Mouse (Mus musculus) midbrain, embryonic 12.5 days (tissue): ENCODE results near the gene Sec14l2. TPM values are rescaled to one million over a fixed set of nuclear protein-coding genes. Genes with fewer than 3 reads are reported as not detected.

ENCODE experiments used
- ATAC-seq: fragments of 200-750 bp; cut with Nextera tagmentation; 2 replicates; pipeline ENCODE4 v1.8.0; 2017; ENCODE audit warnings: low read depth, moderate TSS enrichment, moderate library complexity; ENCODE audit not compliant: low FRiP score
- H3K27ac ChIP-seq: fragments of 300-500 bp; sonication (generic); replicated peaks from 2 replicates; pipeline ENCODE4 v1.5.1; 2016; ENCODE audit warnings: mild to moderate bottlenecking
- H3K27me3 ChIP-seq: fragments of 300-500 bp; sonication (generic); 2 replicates; pipeline ENCODE4 v1.6.1; 2016; ENCODE audit warnings: mild to moderate bottlenecking
- H3K36me3 ChIP-seq: fragments of 300-500 bp; sonication (generic); 2 replicates; pipeline ENCODE4 v1.6.1; 2016
- H3K4me1 ChIP-seq: fragments of 300-500 bp; sonication (generic); 2 replicates; pipeline ENCODE4 v1.6.1; 2016
- H3K4me2 ChIP-seq: fragments of 300-500 bp; sonication (generic); replicated peaks from 2 replicates; pipeline ENCODE4 v1.6.1; 2016; ENCODE audit warnings: mild to moderate bottlenecking, moderate library complexity
- H3K4me3 ChIP-seq: fragments of 300-500 bp; sonication (generic); 2 replicates; pipeline ENCODE4 v1.5.1; 2016; ENCODE audit warnings: mild to moderate bottlenecking
- H3K9ac ChIP-seq: fragments of 300-500 bp; sonication (generic); replicated peaks from 2 replicates; pipeline ENCODE4 v1.6.1; 2016; ENCODE audit warnings: mild to moderate bottlenecking, moderate library complexity
- H3K9me3 ChIP-seq: fragments of 300-500 bp; sonication (generic); 2 replicates; pipeline ENCODE4 v1.6.1; 2016; ENCODE audit warnings: mild to moderate bottlenecking
- WGBS: fragments of 180-500 bp; shearing (Covaris S2); methylation state at CpG from one replicate; pipeline ENCODE4 v1.1.7; 2016; 5-methylcytosine and 5-hydroxymethylcytosine counted together
- polyA plus RNA-seq: library from polyadenylated mRNA; unstranded; fragments of >200 nt; fragmentation: Nextera tagmentation; extraction: Ambion mirVana; gene quantifications from 2 replicates; pipeline ENCODE4 v1.2.1, GENCODE M21; 2016

The Sec14l2 gene
- polyA plus RNA-seq, 1 experiment from 2014 or later, result 3.0 TPM

DNA sequence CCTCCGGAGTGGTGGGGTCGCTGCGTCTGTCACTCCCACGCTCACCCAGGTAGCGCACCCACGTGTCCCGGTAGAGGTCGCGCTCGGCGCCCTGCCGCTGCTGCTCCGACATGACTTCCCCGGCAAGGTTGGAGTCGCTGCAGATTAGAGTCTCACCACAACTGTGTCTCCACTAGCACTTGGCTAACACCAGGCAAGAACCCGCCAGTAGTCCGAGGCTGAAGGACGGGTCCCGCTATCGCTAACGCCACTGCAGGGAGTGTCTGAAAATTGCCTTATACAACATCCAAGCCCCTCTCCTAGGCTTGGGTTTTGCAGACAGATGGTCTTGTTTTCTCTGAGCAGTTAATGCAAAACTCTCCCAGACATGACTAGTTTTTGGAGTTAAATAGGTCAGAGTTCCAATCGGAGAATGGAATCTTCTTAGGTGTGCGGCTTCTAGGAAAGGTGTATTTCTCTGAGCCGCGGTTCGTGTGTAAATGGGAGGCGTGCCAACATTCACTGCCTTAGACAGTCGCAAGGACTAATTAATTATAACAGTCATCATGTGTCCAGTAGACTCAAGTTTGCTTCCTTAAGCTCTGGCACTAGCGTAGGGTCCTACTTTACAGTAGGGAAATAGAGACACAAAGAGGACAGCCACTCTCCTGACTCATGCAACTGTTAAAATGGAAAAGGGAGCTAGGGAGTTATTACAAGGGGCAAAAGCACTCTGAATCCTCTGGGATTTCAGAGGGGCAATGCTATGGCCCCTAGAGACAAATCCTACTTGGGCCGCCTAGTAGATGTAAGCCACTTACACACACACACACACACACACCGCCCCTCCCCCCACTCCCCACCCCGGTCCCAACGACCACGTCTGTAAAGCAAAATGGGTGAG, 27.8 kb downstream of the Sec14l2 start, which contains the start of gene Mtfp1:
Gene Mtfp1, minus strand, starts transcription at position 275 of the 883 bp plus-strand sequence.
- peak within 1 kb of the TSS; percentile 85 for H3K27ac ChIP-seq
- H3K9me3 ChIP-seq, result no peaks in the 10 kb centered on the region
- no peaks in the 10 kb centered on the region for H3K27me3 ChIP-seq
- peak within 1 kb of the TSS; percentile 88 for H3K4me2 ChIP-seq
- H3K36me3 ChIP-seq, result peaks cover 14% of the 10 kb centered on the region
- H3K4me3 ChIP-seq, result peak within 1 kb of the TSS; percentile 58
- ATAC-seq, result peak; percentile 23; the same call in 1 of the 2 replicates
- peaks cover 26% of the 10 kb centered on the region for H3K4me1 ChIP-seq
- WGBS, result 7% methylated on average over 34 of the region's 34 CpGs
- peak within 1 kb of the TSS; percentile 58 for H3K9ac ChIP-seq

- ATAC-seq, result no peak
- peaks cover 14% of the 10 kb centered on the region for H3K36me3 ChIP-seq
- peaks cover 26% of the 10 kb centered on the region for H3K4me1 ChIP-seq
- H3K4me3 ChIP-seq, result peak overlapping the region; percentile 58
- H3K9ac ChIP-seq, result peak overlapping the region; percentile 49
- no peaks in the 10 kb centered on the region for H3K9me3 ChIP-seq
- H3K27me3 ChIP-seq, result no peaks in the 10 kb centered on the region
- WGBS, result 5% methylated on average over 23 of the region's 24 CpGs
- H3K4me2 ChIP-seq, result peak overlapping the region; percentile 88
- H3K27ac ChIP-seq, result peak overlapping the region; percentile 85
These were observed 28.6 kb downstream of the Sec14l2 start for GRCm38 (mm10) chr11:4094378-4095170.

DNA sequence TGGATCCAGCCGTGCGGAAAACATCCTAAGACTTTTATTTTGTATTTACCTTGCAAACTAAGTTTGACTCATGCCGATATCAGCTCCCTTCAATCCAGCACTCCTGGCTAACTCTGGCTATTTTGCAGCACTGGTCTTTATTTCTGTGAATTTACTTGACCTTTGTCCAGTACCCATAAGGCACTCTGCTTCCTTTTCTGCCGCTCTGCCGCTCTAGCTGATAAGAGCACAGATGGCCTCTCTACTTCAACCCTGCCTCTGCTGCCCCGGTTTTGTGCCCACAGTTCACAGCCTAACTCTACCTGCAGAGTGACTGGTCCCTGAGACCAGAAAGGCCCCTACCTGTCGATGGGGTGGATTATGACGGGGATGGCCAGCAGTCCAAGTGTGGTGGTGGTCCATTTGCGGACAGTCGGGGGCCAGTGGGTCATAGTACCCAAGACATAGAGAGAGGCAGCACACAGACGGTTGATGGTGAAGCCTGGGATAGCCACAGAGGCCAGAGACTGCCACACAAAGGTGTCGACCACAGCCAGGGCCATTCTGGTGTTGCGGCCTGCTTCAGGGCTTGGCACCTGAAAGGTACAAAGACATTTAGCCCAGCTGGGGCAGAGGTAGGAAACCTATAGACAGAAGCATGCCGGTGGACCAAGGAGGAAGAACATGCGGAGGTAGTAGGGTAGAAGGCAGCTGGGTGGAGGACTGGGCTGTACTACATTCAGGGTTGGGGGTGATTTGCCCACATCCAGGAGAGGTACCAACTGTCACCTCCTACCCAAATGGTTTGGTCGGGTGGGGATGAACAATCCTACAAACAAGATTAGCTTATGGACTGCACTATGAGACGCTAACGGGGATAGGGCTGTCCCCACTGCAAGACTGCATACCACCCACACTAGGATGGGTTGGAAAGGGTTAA, 29.5 kb downstream of the Sec14l2 start:
- no peak overlapping the region for H3K9ac ChIP-seq
- no peaks in the 10 kb centered on the region for H3K27me3 ChIP-seq
- peak overlapping the region; percentile 88; the same call in 1 of the 2 replicates for H3K4me2 ChIP-seq
- peaks cover 14% of the 10 kb centered on the region for H3K36me3 ChIP-seq
- H3K4me3 ChIP-seq, result no peak overlapping the region
- 86% methylated on average over 18 of the region's 18 CpGs for WGBS
- peaks cover 26% of the 10 kb centered on the region for H3K4me1 ChIP-seq
- no peaks in the 10 kb centered on the region for H3K9me3 ChIP-seq
- H3K27ac ChIP-seq, result no peak overlapping the region
- no peak for ATAC-seq

DNA sequence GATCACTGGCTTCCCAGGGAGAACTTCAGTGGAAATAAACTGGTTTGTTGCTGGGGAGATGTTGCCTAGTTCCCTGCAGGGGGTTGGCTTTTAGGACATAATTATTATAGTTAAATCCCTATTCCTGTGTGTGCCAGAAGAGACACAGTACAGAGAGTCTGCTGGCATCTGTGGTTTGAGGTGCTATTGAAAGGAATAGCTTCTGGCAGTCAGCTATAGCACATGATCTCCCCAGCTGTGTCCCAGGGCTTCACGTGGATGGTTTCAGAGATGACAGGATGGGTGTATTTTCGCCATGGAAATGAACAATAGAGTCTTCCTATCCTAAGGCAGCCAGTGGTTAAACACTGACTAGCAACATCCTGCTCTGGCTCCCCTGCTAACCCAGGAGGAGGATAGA, 35.9 kb downstream of the Sec14l2 start:
- WGBS, result 61% methylated on average over 2 of the region's 2 CpGs
- ATAC-seq, result no peak
- H3K9me3 ChIP-seq, result no peaks in the 10 kb centered on the region
- peaks cover 14% of the 10 kb centered on the region for H3K36me3 ChIP-seq
- no peak overlapping the region for H3K9ac ChIP-seq
- no peaks in the 10 kb centered on the region for H3K27me3 ChIP-seq
- no peaks in the 10 kb centered on the region for H3K4me1 ChIP-seq
- no peak overlapping the region for H3K4me2 ChIP-seq
- H3K4me3 ChIP-seq, result no peak overlapping the region
- no peak overlapping the region for H3K27ac ChIP-seq

GRCm38 (mm10) chr11:4086246-4086645, 37.0 kb downstream of the Sec14l2 start:
- Histone ChIP-seq H3K27ac (no peak overlapping the region), H3K36me3 (peaks cover 6% of the 10 kb centered on the region), H3K9ac (no peak overlapping the region), H3K27me3 (no peaks in the 10 kb centered on the region), H3K4me2 (no peak overlapping the region), H3K4me3 (no peak overlapping the region), H3K9me3 (no peaks in the 10 kb centered on the region), H3K4me1 (no peaks in the 10 kb centered on the region)
- no peak for ATAC-seq
- WGBS, result 55% methylated on average over 1 of the region's 1 CpGs

DNA sequence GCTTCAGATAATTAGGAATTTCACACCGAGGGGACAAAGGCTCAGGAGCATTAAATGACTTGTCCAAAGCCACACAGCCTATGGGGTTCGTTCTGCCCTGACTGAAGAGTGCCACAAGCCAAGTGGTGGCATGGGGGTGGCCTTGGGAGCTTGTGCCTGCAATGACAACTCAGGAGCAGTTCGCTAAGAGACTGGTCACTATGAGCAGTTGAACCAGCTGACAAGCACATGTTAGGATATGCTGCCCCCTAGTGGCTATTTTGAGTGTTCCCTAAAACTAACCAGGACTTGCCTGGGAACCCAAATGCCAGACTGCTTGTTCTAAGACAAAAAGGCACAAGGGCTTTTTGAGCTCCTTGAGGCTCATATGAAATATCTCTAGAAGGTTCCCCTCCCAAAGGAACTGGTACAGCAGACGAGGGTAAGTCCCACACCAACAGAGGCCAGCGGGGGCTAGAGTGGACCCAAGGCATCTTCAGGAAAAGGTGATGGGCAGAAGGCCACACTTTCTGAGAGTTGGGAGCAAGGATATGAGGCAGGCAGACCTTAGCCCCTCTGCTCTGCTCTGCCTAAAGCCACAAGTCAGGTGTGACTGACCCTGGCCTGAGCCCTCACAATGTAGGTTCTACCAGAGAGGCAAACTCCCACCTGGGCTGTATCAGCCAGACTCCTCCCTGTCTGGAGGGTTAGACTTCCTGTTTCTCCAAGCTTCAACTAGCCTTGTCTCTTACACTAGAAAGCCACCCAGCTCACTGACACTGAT, 39.7 kb downstream of the Sec14l2 start:
- peak; percentile 34; the same call in 1 of the 2 replicates for ATAC-seq
- WGBS, result 32% methylated on average over 5 of the region's 5 CpGs
- no peak overlapping the region for H3K9ac ChIP-seq

DNA sequence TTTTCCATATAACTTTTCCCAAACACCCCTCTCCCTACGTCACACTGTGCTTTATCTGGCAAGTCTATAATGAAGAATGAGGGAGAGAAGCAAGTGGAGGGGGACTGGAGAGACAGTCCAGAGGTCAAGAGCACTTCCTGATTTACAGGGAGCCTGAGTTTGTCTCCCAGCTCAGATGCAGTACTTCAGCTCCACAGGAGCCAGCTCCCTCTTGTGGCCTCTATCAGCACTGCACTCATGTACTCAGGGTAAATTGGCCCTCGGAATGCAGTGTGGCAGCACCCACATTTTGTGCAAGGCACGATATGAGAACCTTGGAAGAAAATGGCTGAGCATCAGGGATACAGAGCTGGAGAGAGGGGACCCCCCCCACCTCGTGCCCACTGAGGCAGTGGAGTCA, 43.0 kb downstream of the Sec14l2 start:
- H3K4me1 ChIP-seq, result no peaks in the 10 kb centered on the region
- no peaks in the 10 kb centered on the region for H3K36me3 ChIP-seq
- WGBS, result 20% methylated on average over 4 of the region's 4 CpGs
- ATAC-seq, result no peak
- H3K4me3 ChIP-seq, result no peak overlapping the region
- no peak overlapping the region for H3K27ac ChIP-seq
- no peak overlapping the region for H3K9ac ChIP-seq
- H3K4me2 ChIP-seq, result no peak overlapping the region
- H3K9me3 ChIP-seq, result no peaks in the 10 kb centered on the region
- H3K27me3 ChIP-seq, result no peaks in the 10 kb centered on the region

More for the DNA sequence above, 39.7 kb downstream of the Sec14l2 start:
- Histone ChIP-seq H3K27ac (no peak overlapping the region), H3K4me3 (no peak overlapping the region), H3K36me3 (no peaks in the 10 kb centered on the region), H3K4me1 (no peaks in the 10 kb centered on the region), H3K9me3 (no peaks in the 10 kb centered on the region), H3K4me2 (no peak overlapping the region), H3K27me3 (no peaks in the 10 kb centered on the region)

DNA sequence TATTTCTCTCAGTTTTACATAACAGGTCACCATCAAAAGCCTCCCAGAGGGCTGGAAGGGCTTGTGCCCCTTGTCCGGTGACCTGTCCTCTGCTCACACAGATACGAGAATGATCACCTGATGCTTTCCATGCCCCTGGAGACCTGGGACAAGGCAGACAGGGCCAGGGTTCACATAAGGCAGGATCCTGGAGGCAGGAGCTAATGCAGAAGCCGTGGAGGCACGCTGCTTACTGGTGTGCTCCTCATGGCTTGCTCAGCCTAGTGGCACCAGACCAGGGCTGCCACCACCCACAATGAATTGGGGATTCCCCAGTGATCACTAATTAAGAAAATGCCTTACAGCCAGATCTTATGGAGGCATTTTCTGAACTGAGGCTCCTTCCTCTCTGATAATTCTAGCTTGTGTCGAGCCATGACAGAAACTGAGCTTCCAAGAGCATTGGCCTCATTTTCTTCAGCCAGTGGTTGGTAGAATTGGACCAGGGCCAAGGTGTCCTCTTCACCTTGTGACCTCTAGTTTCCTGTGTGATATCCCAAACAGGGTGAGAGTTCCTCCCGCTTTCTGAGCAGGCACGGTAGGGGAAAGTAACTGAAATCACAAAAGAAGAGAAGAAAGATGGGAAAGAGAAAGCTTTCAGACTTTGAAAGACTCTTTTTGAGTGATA, 44.8 kb downstream of the Sec14l2 start:
- no peaks in the 10 kb centered on the region for H3K9me3 ChIP-seq
- no peaks in the 10 kb centered on the region for H3K27me3 ChIP-seq
- no peak overlapping the region for H3K9ac ChIP-seq
- no peak for ATAC-seq
- H3K4me2 ChIP-seq, result no peak overlapping the region
- 87% methylated on average over 7 of the region's 7 CpGs for WGBS
- no peak overlapping the region for H3K27ac ChIP-seq
- no peak overlapping the region for H3K4me3 ChIP-seq
- H3K36me3 ChIP-seq, result no peaks in the 10 kb centered on the region
- no peaks in the 10 kb centered on the region for H3K4me1 ChIP-seq

DNA sequence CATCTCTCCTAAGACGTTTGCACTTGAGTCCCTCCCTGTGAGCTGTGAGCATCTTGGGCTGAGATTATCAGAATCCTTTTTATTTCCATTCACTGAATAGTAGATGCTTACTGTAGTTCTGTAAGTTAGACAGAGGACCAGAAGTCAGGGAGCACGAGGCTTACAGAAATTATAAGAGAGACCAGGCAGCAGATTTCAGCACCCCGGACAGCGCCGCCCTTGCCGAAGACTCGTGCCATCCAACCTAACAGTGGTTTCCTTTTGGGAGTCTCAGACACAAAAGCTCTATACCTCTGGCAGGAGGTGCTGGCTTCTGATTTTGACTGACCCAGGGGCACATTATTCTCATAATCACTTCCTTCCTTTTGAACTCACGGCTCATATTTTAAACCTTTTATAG, 46.6 kb downstream of the Sec14l2 start:
- Histone ChIP-seq H3K4me1 (no peaks in the 10 kb centered on the region), H3K9me3 (no peaks in the 10 kb centered on the region), H3K4me3 (no peak overlapping the region), H3K27ac (no peak overlapping the region), H3K4me2 (no peak overlapping the region), H3K36me3 (no peaks in the 10 kb centered on the region), H3K9ac (no peak overlapping the region), H3K27me3 (no peaks in the 10 kb centered on the region)
- no peak for ATAC-seq
- 16% methylated on average over 8 of the region's 8 CpGs for WGBS

DNA sequence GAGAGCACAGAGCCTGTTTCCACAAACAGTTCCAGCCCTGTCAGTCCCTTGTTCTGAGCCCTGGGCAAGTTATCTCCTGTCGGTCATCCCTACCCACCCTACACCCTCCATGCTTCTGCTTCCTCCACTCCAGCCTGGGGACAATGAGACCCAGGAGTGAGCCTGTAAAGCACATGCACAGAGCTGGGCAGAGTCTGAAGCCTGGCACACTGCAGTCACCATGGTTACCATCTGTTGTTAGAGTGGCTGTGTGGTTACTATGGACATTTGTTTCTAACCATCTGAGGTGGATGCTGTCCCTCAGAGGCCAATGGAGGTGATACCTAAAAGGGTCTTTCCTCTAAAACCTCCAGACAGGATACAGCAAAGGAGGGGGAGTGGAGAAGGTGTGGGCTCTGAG, 53.6 kb downstream of the Sec14l2 start:
- WGBS, result 68% methylated on average over 1 of the region's 1 CpGs

More for the DNA sequence above, 53.6 kb downstream of the Sec14l2 start:
- H3K27me3 ChIP-seq, result no peaks in the 10 kb centered on the region
- no peak overlapping the region for H3K4me3 ChIP-seq
- no peak overlapping the region for H3K27ac ChIP-seq
- H3K4me1 ChIP-seq, result no peaks in the 10 kb centered on the region
- H3K9me3 ChIP-seq, result no peaks in the 10 kb centered on the region
- H3K4me2 ChIP-seq, result no peak overlapping the region
- H3K9ac ChIP-seq, result no peak overlapping the region
- H3K36me3 ChIP-seq, result no peaks in the 10 kb centered on the region
- ATAC-seq, result no peak
